Mouse (Mus musculus) gastrocnemius, adult 2 months (tissue): ENCODE measurements around the gene Slc6a20a. TPM values are rescaled to one million over a fixed set of nuclear protein-coding genes. Genes with fewer than 3 reads are reported as not detected.

ENCODE experiments used
- DNase-seq: peaks from one replicate; pipeline ENCODE4 v3.0.0; 2022
- H3K27ac ChIP-seq: fragments of 200-600 bp; 2 replicates; pipeline ENCODE4 v1.8.1; 2022; ENCODE audit warnings: mild to moderate bottlenecking
- H3K4me3 ChIP-seq: fragments of 200-600 bp; 2 replicates; pipeline ENCODE4 v1.8.1; 2022; ENCODE audit warnings: mild to moderate bottlenecking, moderate library complexity
- CTCF ChIP-seq: fragments of 200-600 bp; IDR thresholded peaks from 2 replicates; pipeline ENCODE4 v1.8.1; 2022; ENCODE audit warnings: antibody characterized with exemption, mild to moderate bottlenecking, moderate library complexity
- intact Hi-C: fragments of 180-260 bp; cut with DNase I; formaldehyde crosslinking; loops from one replicate; pipeline ENCODE4 v1.15.1; 2025
- long read RNA-seq, 2 experiments: library from polyadenylated mRNA; stranded (forward); transcript quantifications; one replicate each; pipeline ENCODE4 v2.0.0; 2021
- total RNA-seq, 2 experiments: library from RNA; stranded (reverse); gene quantifications; 2 replicates each; pipeline ENCODE4 v1.2.3; 2021

The Slc6a20a gene
- not detected for total RNA-seq
- long read RNA-seq, experiment 1: 0 reads
- long read RNA-seq, experiment 2: 0 reads

DNA sequence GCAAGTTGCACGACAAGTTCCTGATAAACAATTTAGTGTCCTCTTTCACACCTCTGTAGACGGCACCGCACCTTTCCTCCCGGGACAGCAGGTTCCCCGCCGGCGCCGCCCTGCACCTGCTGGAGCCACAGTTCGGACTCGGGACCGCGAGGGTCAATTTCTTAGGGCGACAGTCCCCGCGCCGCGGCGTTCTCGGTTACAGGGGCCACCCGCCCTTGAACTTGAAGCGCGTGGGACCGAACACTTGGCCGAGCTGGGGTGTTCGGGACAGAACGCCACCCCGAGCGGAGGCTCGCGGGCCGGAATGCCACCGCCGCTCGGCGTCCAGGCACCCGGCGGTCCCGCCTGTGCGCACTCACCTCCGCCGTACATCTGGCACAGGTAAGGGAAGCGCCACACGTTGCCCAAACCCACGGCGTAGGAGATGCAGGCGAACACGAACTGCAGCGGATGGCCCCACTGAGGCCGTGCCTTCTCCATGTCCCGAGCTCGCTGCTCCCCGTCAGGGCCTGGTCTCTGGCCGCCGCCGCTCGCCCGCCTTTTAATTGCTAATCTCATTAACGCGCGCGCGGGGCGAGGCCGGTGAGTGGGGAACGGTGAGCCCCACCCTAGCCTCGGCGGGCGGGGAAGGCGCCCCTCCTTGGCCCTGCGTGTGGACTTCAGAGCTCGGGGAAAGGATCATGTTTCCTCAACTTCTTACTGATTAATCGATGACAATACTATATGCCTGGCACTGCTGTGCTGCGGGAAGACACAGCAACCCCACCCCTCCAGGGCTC is at the start of gene Slc6a20a, which contains the start of gene Ccr9:
TSS of gene Slc6a20a (minus strand) at position 559 of the 779 bp plus-strand sequence.
TSS of gene Ccr9 (plus strand) at position 113 of the 779 bp plus-strand sequence.
- intact Hi-C loops: no loop called here
- peak within 1 kb of the TSS; percentile 62 for H3K4me3 ChIP-seq
- TF ChIP-seq CTCF: no peak
- DNase-seq: peak; percentile 19
- no peak within 1 kb of the TSS for H3K27ac ChIP-seq

DNA sequence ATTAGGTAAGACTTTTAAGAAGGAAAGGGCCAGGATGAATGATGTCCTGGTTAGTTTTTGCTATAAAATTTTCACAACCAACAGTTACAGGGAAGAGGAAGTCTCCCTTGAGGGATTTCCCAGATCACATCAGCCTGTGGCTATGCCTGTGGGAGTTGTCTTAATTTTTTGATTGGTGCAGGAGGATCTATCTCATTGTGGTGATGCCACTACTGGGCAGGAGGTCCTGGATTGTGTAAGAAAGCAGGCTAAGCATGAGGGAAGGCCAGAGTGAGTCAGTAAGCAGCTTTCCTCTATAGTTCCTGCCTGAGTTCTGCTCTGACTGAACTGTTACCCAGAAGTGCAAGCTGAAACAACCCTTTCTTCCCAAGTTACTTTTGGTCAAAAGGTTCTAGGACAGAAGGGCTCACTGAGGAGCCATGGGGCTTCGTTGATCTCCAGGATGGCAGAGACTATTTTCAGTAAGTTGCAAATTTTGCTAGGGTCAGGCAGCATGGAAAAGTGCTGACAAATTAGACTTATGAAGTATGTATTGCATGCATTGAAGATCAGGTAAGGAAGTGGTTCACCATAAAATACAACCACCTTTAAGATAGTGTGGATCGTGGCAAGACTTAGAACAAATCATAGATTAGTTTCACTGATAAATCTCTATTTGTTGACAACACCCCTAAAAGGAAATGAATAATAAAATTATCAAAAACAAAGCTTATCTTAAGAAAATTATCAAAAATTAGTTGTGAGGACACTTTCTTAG is 44.2 kb upstream of the Slc6a20a start:
- no peak for TF ChIP-seq CTCF
- no peak for DNase-seq
- no peak overlapping the region for H3K4me3 ChIP-seq
- intact Hi-C loops: no loop called here
- H3K27ac ChIP-seq: no peak overlapping the region

DNA sequence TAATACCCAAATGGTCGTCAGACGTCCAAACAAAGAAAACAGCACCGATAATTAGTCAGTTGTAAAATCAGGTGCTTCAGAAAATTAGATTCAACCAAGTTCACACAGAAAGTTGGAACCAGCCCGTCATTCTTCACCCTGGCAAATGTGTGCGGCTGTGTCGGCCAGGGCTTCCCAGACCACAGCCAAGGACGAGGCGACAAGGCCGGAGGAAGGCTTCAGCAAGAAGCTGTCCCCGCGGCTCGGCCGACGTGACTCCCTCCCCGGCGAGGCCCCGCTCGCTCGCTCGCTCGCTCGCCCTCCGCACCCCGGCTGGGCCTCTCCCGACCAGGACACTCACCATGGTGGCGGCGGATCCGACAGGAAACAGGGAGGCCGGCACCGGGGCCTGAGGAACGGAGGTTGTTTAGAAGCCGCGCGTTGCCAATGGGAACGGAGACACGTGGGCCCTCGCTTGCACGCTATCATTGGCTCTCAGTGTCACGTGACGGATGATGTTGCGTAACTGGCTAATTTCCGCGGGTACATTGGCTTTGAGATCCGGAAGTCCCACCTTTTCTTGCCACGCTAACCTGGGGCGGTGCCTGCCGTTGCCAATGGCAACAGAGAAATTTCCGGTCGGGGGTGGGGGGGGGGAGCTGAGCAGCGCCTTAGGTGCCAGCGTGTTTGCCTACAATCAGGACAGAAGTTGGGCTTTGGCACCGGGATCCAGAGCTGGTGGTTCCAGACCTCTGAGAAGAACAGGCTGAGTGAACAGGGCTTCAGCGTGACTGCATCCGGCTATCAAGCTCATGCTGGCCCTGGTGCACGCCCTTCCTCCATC is 38.7 kb upstream of the Slc6a20a start, which contains the start of gene Lztfl1:
TSS of gene Lztfl1 (minus strand) at position 512 of the 823 bp plus-strand sequence.
- Histone ChIP-seq H3K27ac (peak within 1 kb of the TSS; percentile 85), H3K4me3 (peak within 1 kb of the TSS; percentile 76)
- no peak for TF ChIP-seq CTCF
- DNase-seq: peak; percentile 97
- intact Hi-C loops: loop anchor here (5.0 kb wide), 1 partner anchor 80 kb away; no protein-coding TSS in a partner anchor

DNA sequence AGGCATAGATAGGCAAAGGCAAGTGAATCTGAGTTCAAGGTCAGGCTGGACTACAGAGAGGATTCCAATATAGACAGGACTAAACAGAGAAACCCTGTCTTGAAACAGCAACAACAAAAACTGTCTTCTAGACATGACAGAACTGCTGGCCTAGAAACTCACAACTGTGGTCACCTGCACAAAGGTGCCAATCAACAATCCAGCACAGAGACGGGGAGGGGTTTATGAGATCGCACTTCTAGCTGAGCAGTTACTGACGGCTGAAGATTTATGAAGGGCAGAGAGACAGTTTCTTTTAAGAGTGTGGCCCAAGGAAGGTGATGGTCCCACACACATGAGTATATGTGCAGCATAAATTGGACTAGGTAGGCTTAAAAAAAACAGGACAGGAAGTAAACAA is 37.6 kb upstream of the Slc6a20a start:
- Histone ChIP-seq H3K27ac (no peak overlapping the region), H3K4me3 (peak overlapping the region; percentile 76; the same call in 1 of the 2 replicates)
- TF ChIP-seq CTCF: no peak
- DNase-seq: no peak
- intact Hi-C loops: loop anchor here (5.0 kb wide), 1 partner anchor 81 kb away; no protein-coding TSS in a partner anchor

DNA sequence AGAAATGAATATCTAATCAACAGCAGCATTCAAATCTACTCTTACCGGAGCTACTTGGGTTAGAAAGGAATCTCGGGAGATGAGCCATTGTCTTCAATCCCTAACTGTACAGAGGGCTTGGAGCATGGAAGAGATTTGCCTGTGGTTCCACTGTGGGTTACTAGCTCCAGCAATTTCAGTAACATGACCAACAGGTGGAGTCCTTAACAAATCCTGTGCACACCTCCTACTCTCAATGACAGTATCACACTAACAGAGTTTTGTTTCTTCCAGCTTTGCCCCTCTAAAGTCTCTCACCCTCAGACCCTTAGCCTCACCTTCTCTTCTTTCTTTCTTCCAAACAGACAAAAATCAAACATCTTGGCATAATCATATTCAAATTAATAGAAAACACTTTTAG is 34.4 kb upstream of the Slc6a20a start:
- DNase-seq: no peak
- no peak overlapping the region for H3K4me3 ChIP-seq
- TF ChIP-seq CTCF: no peak
- intact Hi-C loops: no loop called here
- H3K27ac ChIP-seq: no peak overlapping the region

DNA sequence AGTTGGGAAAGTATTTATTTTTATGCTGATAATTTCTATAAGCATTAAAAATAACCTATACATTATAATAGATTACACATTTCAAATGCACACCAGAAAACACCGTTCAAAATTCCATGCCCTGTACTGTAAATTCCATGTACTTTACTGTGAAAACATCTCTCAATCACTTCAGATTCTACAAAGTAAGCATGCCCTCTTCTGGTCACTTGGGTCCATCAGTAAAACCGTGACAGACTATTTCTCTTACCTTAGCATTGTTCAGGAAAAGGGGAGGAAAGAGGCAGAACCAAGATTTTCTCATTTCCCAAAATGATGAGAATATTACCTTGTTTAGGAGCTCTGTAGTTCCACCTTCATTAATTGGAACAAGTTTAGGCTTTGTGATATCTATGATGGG is 30.5 kb upstream of the Slc6a20a start:
- TF ChIP-seq CTCF: peak; percentile 23; the same call in 1 of the 2 replicates
- H3K4me3 ChIP-seq: no peak overlapping the region
- DNase-seq: no peak
- intact Hi-C loops: no loop called here
- H3K27ac ChIP-seq: no peak overlapping the region

DNA sequence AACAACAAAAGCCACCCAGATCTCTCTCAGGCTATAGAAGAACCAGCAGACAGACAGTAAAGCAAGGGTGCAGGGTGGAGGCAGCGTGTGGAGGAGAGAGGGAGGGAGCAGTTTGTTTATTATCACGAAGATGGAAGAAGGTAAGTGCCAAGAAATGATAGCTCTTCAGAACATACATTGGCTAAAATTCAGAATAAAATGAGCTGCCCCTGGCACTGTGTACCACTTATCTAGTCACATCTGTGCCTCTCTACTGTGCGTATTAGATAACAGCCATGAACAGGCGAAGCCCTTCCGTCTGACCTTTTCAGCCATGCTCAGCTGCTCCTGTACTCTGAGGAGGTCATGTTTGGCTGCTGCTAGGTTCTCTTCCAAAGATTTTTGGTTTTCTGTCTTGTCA is 23.1 kb upstream of the Slc6a20a start:
- DNase-seq: no peak
- no peak overlapping the region for H3K4me3 ChIP-seq
- no peak overlapping the region for H3K27ac ChIP-seq
- intact Hi-C loops: no loop called here
- no peak for TF ChIP-seq CTCF

DNA sequence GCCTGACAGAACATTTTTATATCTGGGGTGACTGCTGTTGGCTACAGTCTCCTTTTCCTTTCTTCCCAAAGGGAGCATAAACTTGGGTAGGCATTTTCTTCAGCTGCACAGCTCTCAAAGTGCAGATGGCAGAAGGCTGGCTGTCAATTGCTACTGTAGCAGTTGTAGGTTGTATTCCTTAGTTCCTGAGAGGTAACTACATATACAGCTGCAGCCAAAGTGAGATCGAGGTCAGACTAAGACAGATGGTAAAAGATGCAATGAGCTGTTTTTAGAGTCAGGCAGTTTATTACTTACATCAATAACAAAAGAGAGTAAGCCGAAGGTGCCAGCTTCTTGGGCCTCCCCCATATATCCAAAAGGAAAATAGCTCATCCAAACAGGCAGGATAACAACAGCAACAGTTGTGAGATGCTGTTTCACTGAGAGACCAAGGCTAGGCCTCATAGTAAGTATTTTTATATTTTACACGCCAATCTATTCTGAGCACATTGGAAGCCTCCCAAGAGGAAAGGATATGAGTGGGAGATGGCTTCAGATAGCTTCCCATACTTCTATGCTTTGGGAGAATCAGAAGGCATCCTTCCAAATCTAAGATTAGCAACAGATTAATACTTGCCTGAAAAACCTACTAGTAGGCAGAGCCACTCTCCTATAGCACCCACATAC is 17.1 kb upstream of the Slc6a20a start:
- TF ChIP-seq CTCF: no peak
- intact Hi-C loops: no loop called here
- peak overlapping the region; percentile 41 for H3K27ac ChIP-seq
- no peak overlapping the region for H3K4me3 ChIP-seq
- no peak for DNase-seq

DNA sequence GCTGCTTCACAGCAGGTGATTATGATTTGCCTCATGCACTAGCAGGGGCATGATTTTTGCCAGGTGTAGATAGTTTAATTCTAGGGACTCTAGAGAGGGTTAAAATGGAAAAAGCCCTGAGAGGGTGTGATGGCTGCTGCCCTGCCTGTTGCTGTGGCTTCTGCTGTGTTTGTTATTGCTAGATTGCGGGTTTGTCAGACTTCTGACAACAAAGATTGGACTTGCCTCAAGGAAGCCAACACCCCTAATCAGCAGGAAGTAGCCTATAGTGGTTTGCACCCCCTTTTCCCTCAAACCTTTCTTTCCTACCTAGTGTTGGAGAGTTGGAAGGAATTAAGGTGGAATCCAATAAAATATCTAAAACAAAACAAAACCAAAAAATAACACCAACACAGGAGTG is 9.5 kb upstream of the Slc6a20a start:
- no peak for TF ChIP-seq CTCF
- intact Hi-C loops: no loop called here
- no peak for DNase-seq

DNA sequence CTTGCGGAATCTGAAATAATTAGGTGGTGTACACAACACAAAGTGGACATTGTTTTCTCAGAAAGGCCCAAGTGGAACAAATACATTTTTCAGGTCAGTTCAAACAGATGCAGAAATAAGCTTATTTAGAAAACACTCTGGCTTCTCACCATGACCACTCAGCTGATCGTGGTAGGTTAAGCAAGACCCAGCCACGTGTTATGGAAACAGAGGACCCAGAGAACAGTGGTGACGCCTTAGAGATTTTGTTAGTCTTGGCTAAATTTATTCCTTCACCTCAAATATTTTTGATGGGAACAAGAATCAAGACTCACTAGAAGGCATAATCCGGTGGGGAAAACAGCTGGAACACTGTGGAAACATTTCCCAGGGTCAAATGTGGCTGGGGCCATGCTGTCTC is 7.5 kb upstream of the Slc6a20a start:
- Histone ChIP-seq H3K4me3 (no peak overlapping the region), H3K27ac (no peak overlapping the region)
- DNase-seq: no peak
- TF ChIP-seq CTCF: no peak
- intact Hi-C loops: no loop called here

More for the DNA sequence above, 9.5 kb upstream of the Slc6a20a start:
- Histone ChIP-seq H3K27ac (no peak overlapping the region), H3K4me3 (no peak overlapping the region)

DNA sequence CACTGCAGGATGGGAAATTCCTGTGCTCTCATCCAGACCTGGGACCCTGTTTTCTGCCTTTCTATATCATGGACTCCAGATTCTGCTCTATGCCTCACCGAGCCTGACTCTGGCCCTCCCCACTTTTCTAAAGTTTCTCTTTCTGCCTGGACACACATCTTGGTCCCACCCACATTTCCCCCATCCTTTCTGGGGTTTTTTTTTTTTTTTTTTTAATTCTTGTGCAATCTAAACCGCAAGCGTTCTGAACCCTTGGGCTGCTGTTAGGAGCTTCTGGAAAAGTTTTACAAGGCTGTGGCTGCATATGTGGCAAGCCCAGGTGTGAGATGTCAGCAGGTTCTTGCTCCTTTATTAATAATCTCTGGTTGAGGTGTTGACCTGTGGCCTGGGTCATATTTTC is 5.0 kb upstream of the Slc6a20a start:
- intact Hi-C loops: no loop called here
- DNase-seq: no peak
- Histone ChIP-seq H3K4me3 (no peak overlapping the region), H3K27ac (no peak overlapping the region)
- no peak for TF ChIP-seq CTCF

DNA sequence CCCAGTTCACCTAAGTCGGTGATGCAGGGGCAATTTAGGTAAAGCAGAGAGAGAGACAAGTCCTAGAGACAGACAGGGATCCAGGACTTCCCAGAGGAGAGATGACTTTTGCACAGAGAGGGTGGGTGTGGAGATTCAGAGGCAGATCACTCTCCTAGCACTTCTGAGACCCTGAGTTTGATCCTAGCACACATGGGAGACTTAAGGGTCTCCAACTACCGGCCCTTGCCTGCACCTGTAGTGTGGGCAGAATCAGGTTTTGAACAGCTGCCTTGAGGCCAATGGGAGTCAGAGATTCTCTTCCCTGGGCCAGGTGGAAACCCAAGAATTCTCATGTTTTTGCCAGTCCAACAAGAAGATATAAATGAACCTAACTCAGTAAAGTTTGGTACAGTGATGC is 513 bp upstream of the Slc6a20a start:
- TF ChIP-seq CTCF: no peak
- intact Hi-C loops: no loop called here
- H3K4me3 ChIP-seq: no peak overlapping the region
- no peak for DNase-seq
- H3K27ac ChIP-seq: no peak overlapping the region
